Mouse (Mus musculus) midbrain, embryonic 12.5 days (tissue): Measurements from ENCODE around the gene Dnmt3a. TPM values are rescaled to one million over a fixed set of nuclear protein-coding genes. Genes with fewer than 3 reads are reported as not detected.

ENCODE experiments used
- ATAC-seq: fragments of 200-750 bp; cut with Nextera tagmentation; 2 replicates; pipeline ENCODE4 v1.8.0; 2017; ENCODE audit warnings: low read depth, moderate TSS enrichment, moderate library complexity; ENCODE audit not compliant: low FRiP score
- H3K27ac ChIP-seq: fragments of 300-500 bp; sonication (generic); replicated peaks from 2 replicates; pipeline ENCODE4 v1.5.1; 2016; ENCODE audit warnings: mild to moderate bottlenecking
- H3K27me3 ChIP-seq: fragments of 300-500 bp; sonication (generic); 2 replicates; pipeline ENCODE4 v1.6.1; 2016; ENCODE audit warnings: mild to moderate bottlenecking
- H3K36me3 ChIP-seq: fragments of 300-500 bp; sonication (generic); 2 replicates; pipeline ENCODE4 v1.6.1; 2016
- H3K4me1 ChIP-seq: fragments of 300-500 bp; sonication (generic); 2 replicates; pipeline ENCODE4 v1.6.1; 2016
- H3K4me2 ChIP-seq: fragments of 300-500 bp; sonication (generic); replicated peaks from 2 replicates; pipeline ENCODE4 v1.6.1; 2016; ENCODE audit warnings: mild to moderate bottlenecking, moderate library complexity
- H3K4me3 ChIP-seq: fragments of 300-500 bp; sonication (generic); 2 replicates; pipeline ENCODE4 v1.5.1; 2016; ENCODE audit warnings: mild to moderate bottlenecking
- H3K9ac ChIP-seq: fragments of 300-500 bp; sonication (generic); replicated peaks from 2 replicates; pipeline ENCODE4 v1.6.1; 2016; ENCODE audit warnings: mild to moderate bottlenecking, moderate library complexity
- H3K9me3 ChIP-seq: fragments of 300-500 bp; sonication (generic); 2 replicates; pipeline ENCODE4 v1.6.1; 2016; ENCODE audit warnings: mild to moderate bottlenecking
- WGBS: fragments of 180-500 bp; shearing (Covaris S2); methylation state at CpG from one replicate; pipeline ENCODE4 v1.1.7; 2016; 5-methylcytosine and 5-hydroxymethylcytosine counted together
- polyA plus RNA-seq: library from polyadenylated mRNA; unstranded; fragments of >200 nt; fragmentation: Nextera tagmentation; extraction: Ambion mirVana; gene quantifications from 2 replicates; pipeline ENCODE4 v1.2.1, GENCODE M21; 2016

The Dnmt3a gene
- polyA plus RNA-seq, 1 experiment from 2014 or later = 143 TPM

GRCm38 (mm10) chr12:3827771-3828170, 22.0 kb downstream of the Dnmt3a start:
- no peak for ATAC-seq
- Histone ChIP-seq H3K27ac (no peak overlapping the region), H3K4me2 (no peak overlapping the region), H3K9me3 (no peaks in the 10 kb centered on the region), H3K36me3 (no peaks in the 10 kb centered on the region), H3K27me3 (no peaks in the 10 kb centered on the region), H3K4me3 (no peak overlapping the region), H3K9ac (no peak overlapping the region), H3K4me1 (peaks cover 20% of the 10 kb centered on the region)
- WGBS = 93% methylated on average over 5 of the region's 5 CpGs

- H3K27ac ChIP-seq = no peak overlapping the region
Observed at GRCm38 (mm10) chr12:3833059-3833760, 27.4 kb downstream of the Dnmt3a start.

GRCm38 (mm10) chr12:3833851-3834273, 28.1 kb downstream of the Dnmt3a start:
- 4% methylated on average over 8 of the region's 8 CpGs for WGBS

More at GRCm38 (mm10) chr12:3833059-3833760, 27.4 kb downstream of the Dnmt3a start:
- Histone ChIP-seq H3K9ac (no peak overlapping the region), H3K4me2 (no peak overlapping the region), H3K27me3 (no peaks in the 10 kb centered on the region), H3K36me3 (peaks cover 21% of the 10 kb centered on the region; the same call in 1 of the 2 replicates), H3K4me1 (peaks cover 28% of the 10 kb centered on the region), H3K4me3 (no peak overlapping the region), H3K9me3 (no peaks in the 10 kb centered on the region)
- WGBS = 49% methylated on average over 7 of the region's 7 CpGs
- ATAC-seq = no peak

GRCm38 (mm10) chr12:3834373-3835314, 28.8 kb downstream of the Dnmt3a start:
- no peak overlapping the region; the same call in 1 of the 2 replicates for H3K27ac ChIP-seq

More at GRCm38 (mm10) chr12:3833851-3834273, 28.1 kb downstream of the Dnmt3a start:
- H3K27ac ChIP-seq = no peak overlapping the region
- no peak overlapping the region; the same call in 1 of the 2 replicates for H3K4me3 ChIP-seq
- H3K9me3 ChIP-seq = no peaks in the 10 kb centered on the region
- H3K36me3 ChIP-seq = peaks cover 21% of the 10 kb centered on the region; the same call in 1 of the 2 replicates
- peaks cover 28% of the 10 kb centered on the region for H3K4me1 ChIP-seq
- H3K4me2 ChIP-seq = peak overlapping the region; percentile 38
- no peaks in the 10 kb centered on the region for H3K27me3 ChIP-seq
- ATAC-seq = peak; percentile 69
- peak overlapping the region; percentile 41; the same call in 1 of the 2 replicates for H3K9ac ChIP-seq

GRCm38 (mm10) chr12:3835576-3835975, 29.8 kb downstream of the Dnmt3a start:
- H3K4me2 ChIP-seq = no peak overlapping the region
- peaks cover 29% of the 10 kb centered on the region; the same call in 1 of the 2 replicates for H3K36me3 ChIP-seq
- no peak overlapping the region for H3K9ac ChIP-seq
- no peaks in the 10 kb centered on the region for H3K9me3 ChIP-seq
- no peak overlapping the region for H3K4me3 ChIP-seq
- peaks cover 28% of the 10 kb centered on the region for H3K4me1 ChIP-seq
- 77% methylated on average over 2 of the region's 2 CpGs for WGBS
- H3K27ac ChIP-seq = no peak overlapping the region
- H3K27me3 ChIP-seq = no peaks in the 10 kb centered on the region
- ATAC-seq = no peak

More at GRCm38 (mm10) chr12:3834373-3835314, 28.8 kb downstream of the Dnmt3a start:
- H3K4me2 ChIP-seq = peak overlapping the region; percentile 38
- WGBS = 13% methylated on average over 21 of the region's 21 CpGs
- peaks cover 28% of the 10 kb centered on the region for H3K4me1 ChIP-seq
- no peak overlapping the region; the same call in 1 of the 2 replicates for H3K4me3 ChIP-seq
- H3K27me3 ChIP-seq = no peaks in the 10 kb centered on the region
- peak; percentile 55 for ATAC-seq
- no peaks in the 10 kb centered on the region for H3K9me3 ChIP-seq
- H3K36me3 ChIP-seq = peaks cover 21% of the 10 kb centered on the region; the same call in 1 of the 2 replicates
- peak overlapping the region; percentile 41; the same call in 1 of the 2 replicates for H3K9ac ChIP-seq

- Histone ChIP-seq H3K27me3 (no peaks in the 10 kb centered on the region), H3K9ac (no peak overlapping the region), H3K4me2 (no peak overlapping the region), H3K36me3 (peaks cover 35% of the 10 kb centered on the region), H3K9me3 (no peaks in the 10 kb centered on the region), H3K27ac (no peak overlapping the region), H3K4me1 (peaks cover 28% of the 10 kb centered on the region), H3K4me3 (no peak overlapping the region)
- 61% methylated on average over 9 of the region's 9 CpGs for WGBS
- ATAC-seq = no peak
Observed at GRCm38 (mm10) chr12:3837081-3837832, 31.4 kb downstream of the Dnmt3a start.

- H3K27me3 ChIP-seq = no peaks in the 10 kb centered on the region
- H3K9me3 ChIP-seq = no peaks in the 10 kb centered on the region
- no peak for ATAC-seq
- no peak overlapping the region for H3K4me3 ChIP-seq
- H3K36me3 ChIP-seq = peaks cover 35% of the 10 kb centered on the region
- H3K27ac ChIP-seq = no peak overlapping the region
- H3K4me2 ChIP-seq = no peak overlapping the region
- peaks cover 25% of the 10 kb centered on the region for H3K4me1 ChIP-seq
- no peak overlapping the region for H3K9ac ChIP-seq
- 82% methylated on average over 4 of the region's 4 CpGs for WGBS
Observed at GRCm38 (mm10) chr12:3838009-3838408, 32.2 kb downstream of the Dnmt3a start.

GRCm38 (mm10) chr12:3839662-3840061, 33.9 kb downstream of the Dnmt3a start:
- H3K4me1 ChIP-seq = peaks cover 25% of the 10 kb centered on the region
- WGBS = 91% methylated on average over 1 of the region's 1 CpGs
- no peak overlapping the region for H3K27ac ChIP-seq
- ATAC-seq = no peak
- H3K9me3 ChIP-seq = no peaks in the 10 kb centered on the region
- no peak overlapping the region for H3K9ac ChIP-seq
- no peaks in the 10 kb centered on the region for H3K27me3 ChIP-seq
- no peak overlapping the region for H3K4me2 ChIP-seq
- no peak overlapping the region for H3K4me3 ChIP-seq
- H3K36me3 ChIP-seq = peaks cover 35% of the 10 kb centered on the region

GRCm38 (mm10) chr12:3841121-3841520, 35.3 kb downstream of the Dnmt3a start:
- WGBS = 78% methylated on average over 4 of the region's 4 CpGs
- ATAC-seq = no peak

GRCm38 (mm10) chr12:3842843-3843242, 37.0 kb downstream of the Dnmt3a start:
- peak; percentile 18; the same call in 1 of the 2 replicates for ATAC-seq
- 54% methylated on average over 6 of the region's 6 CpGs for WGBS
- H3K4me1 ChIP-seq = peaks cover 19% of the 10 kb centered on the region
- H3K9me3 ChIP-seq = no peaks in the 10 kb centered on the region
- H3K9ac ChIP-seq = peak overlapping the region; percentile 25; the same call in 1 of the 2 replicates
- no peak overlapping the region for H3K4me3 ChIP-seq
- no peak overlapping the region for H3K4me2 ChIP-seq
- peak overlapping the region; percentile 39; the same call in 1 of the 2 replicates for H3K27ac ChIP-seq
- H3K36me3 ChIP-seq = peaks cover 16% of the 10 kb centered on the region
- no peaks in the 10 kb centered on the region for H3K27me3 ChIP-seq

More at GRCm38 (mm10) chr12:3841121-3841520, 35.3 kb downstream of the Dnmt3a start:
- Histone ChIP-seq H3K27me3 (no peaks in the 10 kb centered on the region), H3K36me3 (peaks cover 30% of the 10 kb centered on the region), H3K9ac (no peak overlapping the region), H3K4me2 (no peak overlapping the region), H3K4me3 (no peak overlapping the region), H3K27ac (no peak overlapping the region), H3K4me1 (peaks cover 19% of the 10 kb centered on the region), H3K9me3 (no peaks in the 10 kb centered on the region)

- H3K9ac ChIP-seq = peak overlapping the region; percentile 25; the same call in 1 of the 2 replicates
- H3K27ac ChIP-seq = peak overlapping the region; percentile 39; the same call in 1 of the 2 replicates
- peak; percentile 72 for ATAC-seq
- H3K4me1 ChIP-seq = peaks cover 19% of the 10 kb centered on the region
- no peaks in the 10 kb centered on the region for H3K27me3 ChIP-seq
- 17% methylated on average over 7 of the region's 7 CpGs for WGBS
- no peak overlapping the region for H3K4me3 ChIP-seq
- H3K36me3 ChIP-seq = peaks cover 14% of the 10 kb centered on the region; the same call in 1 of the 2 replicates
- no peaks in the 10 kb centered on the region for H3K9me3 ChIP-seq
- H3K4me2 ChIP-seq = no peak overlapping the region
Observed at GRCm38 (mm10) chr12:3843371-3843861, 37.6 kb downstream of the Dnmt3a start.
